Mouse (Mus musculus): ENCODE measurements around the gene Myt1l.

Gene Myt1l

DNA sequence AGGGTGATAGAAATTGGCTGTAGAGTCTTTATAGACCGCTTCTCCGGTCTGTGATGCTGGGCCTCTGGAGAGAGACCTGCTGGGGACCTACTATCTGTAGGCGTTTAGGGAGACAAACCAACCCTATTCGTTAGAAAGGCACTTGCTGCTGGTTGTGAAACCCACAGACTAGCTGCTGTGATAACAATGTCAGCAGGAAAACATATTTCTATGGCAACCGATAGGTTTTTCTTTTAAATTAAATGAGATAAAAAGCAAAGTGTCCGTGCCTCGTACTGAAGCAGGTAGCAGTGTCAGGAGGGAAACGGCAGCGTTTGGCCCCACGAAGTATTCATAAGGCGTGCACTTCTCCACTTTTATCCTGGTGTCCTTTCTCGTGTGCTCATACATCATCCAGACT is 127.5 kb downstream of the Myt1l start:
- DNase-seq (ENCODE audit: low spot score in 2 of 2), result no peak

DNA sequence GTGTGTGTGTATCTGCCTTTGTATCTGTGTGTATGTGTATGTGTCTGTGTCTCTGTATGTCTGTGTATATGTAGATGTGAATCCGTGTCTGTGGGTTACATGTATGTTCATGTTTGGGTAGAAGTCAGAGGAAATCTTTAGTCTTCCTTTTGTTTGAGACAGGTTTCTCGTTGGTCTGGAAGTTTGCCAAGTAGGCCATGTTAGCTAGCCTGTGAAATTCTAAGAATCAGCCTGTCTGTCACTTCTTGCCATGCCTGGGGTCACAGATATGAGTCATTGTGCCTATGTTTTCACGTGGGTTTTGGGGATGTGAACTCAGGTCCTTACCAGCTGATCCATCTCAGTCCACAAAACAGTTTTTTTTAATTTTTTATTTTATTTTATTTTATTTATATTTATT is 128.9 kb downstream of the Myt1l start:
- no peak for DNase-seq (ENCODE audit: low spot score in 2 of 2)

DNA sequence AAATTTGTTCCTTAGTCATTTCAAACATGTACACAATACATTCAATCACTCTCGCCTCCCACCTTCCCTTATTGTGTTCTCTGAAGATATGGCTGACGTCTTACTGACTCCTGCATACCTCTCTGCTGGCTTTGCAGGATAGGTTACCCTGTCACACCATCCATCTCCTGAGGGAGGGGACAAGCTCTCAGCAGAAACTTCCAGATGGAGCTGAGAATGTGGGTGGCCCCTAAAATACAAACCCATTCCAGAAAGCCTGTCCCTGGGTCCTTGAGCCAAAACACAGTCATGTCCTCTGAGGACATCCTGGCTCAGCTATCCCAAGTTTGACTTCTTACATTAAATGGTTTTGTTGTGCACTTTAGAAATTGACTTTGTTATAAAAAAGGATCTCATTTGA is 129.7 kb downstream of the Myt1l start:
- DNase-seq (ENCODE audit: low spot score in 2 of 2), result peak in 1 of 2 experiments; percentile 44

DNA sequence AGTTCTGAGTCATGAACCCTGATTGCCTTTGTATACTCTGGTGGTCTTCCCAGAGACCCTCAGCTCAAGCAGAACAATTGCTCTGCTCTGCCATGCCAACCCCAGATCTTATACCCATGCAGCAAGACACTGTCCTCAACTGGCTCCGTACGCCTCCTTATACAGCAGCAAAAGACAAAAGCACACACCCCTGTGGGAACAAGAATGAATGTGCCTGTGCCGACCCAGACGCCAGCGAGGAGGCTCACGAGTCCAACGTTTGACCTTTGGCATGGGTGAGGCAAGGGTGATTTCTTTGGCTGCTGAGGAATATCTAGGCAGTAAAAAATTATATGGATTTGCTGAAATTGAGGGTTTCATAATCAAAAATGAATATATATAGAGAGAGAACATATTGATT is 143.8 kb downstream of the Myt1l start:
- no peak for DNase-seq (ENCODE audit: low spot score in 2 of 2)

- peak in 1 of 2 experiments; percentile 59 for DNase-seq (ENCODE audit: low spot score in 2 of 2)
Observed at GRCm38 (mm10) chr12:29675594-29676362, 147.6 kb downstream of the Myt1l start.

DNA sequence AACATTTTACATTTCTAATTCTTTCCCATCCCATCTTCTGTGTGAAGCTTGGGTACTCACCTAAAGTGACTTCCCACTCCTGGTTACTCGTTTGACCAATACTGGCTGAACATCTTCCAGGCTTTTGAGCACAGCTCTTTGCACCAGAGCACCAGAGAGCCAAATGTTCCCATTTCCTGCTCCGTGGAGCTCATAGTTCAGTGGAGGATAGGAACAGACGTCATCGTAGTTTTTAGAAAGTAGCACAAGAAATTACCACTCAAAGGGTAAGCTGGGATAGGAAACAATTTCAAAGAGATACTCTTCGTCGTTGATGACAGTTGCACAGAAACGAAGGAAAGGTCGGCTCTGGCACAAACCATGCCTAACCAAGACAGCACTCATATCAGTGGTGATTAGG is 154.2 kb downstream of the Myt1l start:
- DNase-seq (ENCODE audit: low spot score in 2 of 2), result no peak

DNA sequence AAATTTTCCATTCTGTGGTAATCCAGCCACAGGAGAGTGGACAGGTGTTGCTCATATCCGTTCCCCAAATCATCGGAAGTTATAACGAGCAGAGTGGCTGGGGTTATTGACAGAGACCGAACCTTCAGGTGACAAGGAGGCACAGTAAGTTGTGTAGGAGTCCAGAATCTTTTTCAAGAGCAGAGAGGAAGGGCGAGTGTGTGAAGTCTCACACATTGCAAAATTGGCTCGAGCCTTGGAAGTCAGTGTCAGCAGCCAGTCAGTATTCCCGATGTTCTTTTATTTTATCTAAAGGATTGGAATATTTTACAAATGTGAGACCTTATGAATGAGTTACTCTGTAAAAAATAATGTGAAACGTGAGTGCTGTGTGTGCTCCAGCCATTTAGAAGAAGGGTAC is 154.8 kb downstream of the Myt1l start:
- DNase-seq (ENCODE audit: low spot score in 2 of 2), result no peak

DNA sequence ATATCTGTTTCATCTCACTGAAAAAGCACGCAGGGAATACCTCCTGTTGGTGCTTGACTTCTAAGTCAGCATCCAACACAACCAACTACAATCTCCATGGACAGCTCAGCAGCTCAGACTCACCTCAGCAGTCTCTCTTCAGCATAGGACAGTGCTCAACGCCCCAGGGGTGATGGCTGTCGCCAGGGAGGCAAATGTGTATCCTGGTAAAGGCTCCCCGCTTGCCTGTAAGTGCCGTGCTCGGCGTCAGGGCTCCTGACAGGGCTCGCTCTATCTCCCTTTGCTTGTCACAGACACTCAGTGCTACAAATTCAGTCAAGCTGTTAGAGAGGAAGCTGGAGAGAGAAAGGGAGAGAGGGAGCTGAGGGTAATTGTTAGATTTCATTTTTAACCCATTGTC is 158.1 kb downstream of the Myt1l start:
- no peak for DNase-seq (ENCODE audit: low spot score in 2 of 2)

- DNase-seq (ENCODE audit: low spot score in 2 of 2), result no peak
Observed at GRCm38 (mm10) chr12:29691566-29691965, 163.4 kb downstream of the Myt1l start.

GRCm38 (mm10) chr12:29695194-29695593 is 167.0 kb downstream of the Myt1l start:
- DNase-seq (ENCODE audit: low spot score in 2 of 2), result peak; percentile 87 to 92

GRCm38 (mm10) chr12:29697526-29698500 is 169.6 kb downstream of the Myt1l start:
- peak; percentile 66 to 80 for DNase-seq (ENCODE audit: low spot score in 2 of 2)

DNA sequence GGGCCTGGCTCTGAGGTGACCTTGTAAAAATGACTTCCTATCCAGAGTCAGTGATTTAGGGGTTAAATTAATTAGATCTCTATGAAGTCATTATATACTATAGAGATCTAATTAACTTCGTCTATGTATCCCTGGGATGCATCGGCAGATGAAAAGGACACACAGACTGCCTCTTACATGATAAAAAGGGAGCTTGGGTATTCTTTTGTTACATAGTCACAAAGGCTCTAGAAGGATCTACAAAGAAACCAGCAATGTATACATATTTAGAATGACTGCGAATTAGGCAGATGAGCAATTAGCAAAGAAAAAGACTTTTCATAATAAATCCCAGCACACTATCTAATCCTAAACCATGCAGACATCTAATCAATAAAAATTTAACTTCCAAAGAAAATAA is 170.4 kb downstream of the Myt1l start:
- no peak for DNase-seq (ENCODE audit: low spot score in 2 of 2)

DNA sequence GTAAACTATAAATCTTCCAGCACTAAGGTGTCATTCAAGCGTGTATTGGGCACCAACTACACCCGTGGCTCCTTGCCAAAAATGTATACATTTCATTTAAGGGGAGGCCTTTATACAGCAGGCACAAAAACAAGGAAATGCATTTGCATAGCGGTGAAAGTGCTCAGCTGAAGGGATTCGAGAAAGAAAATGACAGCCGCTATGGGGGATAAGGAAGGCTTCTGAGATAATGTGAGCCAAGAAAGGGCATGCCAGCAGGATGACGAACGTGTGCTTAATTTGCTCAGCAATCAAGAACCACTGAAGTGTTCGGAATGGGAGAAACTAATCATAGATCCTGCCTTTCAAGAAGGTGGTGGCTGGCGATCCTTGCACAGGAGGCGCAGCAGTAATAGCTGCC is 170.8 kb downstream of the Myt1l start:
- DNase-seq (ENCODE audit: low spot score in 2 of 2), result no peak

DNA sequence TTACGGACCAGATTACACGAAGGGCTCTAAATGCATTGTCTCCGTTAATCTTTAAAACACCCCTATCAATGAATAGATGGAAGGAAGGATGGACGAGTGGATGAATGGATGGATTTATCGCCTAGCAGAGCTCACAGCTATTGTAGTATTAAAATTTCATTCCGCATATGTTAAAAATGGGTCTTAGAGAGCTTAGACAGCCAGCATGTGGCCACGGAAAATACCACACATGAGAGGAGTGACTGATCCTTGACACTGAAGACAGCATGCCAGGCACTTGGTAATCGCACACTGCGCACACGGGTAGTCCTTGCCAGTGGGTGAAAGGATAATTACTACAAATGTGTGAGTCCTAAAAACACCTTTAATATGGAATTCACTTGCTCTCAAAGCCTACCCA is 171.2 kb downstream of the Myt1l start:
- DNase-seq (ENCODE audit: low spot score in 2 of 2), result no peak

- no peak for DNase-seq (ENCODE audit: low spot score in 2 of 2)
Observed at GRCm38 (mm10) chr12:29700026-29700425, 171.8 kb downstream of the Myt1l start.

- DNase-seq (ENCODE audit: low spot score in 2 of 2), result no peak
Observed at GRCm38 (mm10) chr12:29701076-29701475, 172.9 kb downstream of the Myt1l start.

GRCm38 (mm10) chr12:29701731-29702316 is 173.6 kb downstream of the Myt1l start:
- DNase-seq (ENCODE audit: low spot score in 2 of 2), result no peak

GRCm38 (mm10) chr12:29702626-29703025 is 174.4 kb downstream of the Myt1l start:
- DNase-seq (ENCODE audit: low spot score in 2 of 2), result peak; percentile 36 to 62

DNA sequence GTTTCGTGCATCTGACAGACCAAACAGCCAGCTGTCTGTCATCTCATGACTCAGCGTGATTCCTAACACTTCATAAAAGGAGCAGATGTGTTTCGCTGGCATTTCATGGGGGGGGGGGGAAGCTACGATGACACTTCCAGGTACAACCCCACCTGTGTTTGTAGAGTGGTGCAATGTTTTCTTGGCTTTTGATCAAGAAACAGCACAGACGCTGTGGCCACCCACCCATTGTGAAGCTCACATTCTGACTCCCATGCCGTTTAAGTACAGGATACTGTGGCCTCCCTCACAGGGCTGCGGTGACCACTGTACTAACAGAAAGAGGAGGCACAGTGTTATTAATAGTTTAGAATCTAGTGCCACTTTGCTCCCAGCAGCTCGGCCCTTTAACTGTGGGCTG is 175.4 kb downstream of the Myt1l start:
- no peak for DNase-seq (ENCODE audit: low spot score in 2 of 2)

GRCm38 (mm10) chr12:29707094-29707493 is 178.9 kb downstream of the Myt1l start:
- peak in 1 of 2 experiments; percentile 32 for DNase-seq (ENCODE audit: low spot score in 2 of 2)

GRCm38 (mm10) chr12:29708166-29708565 is 180.0 kb downstream of the Myt1l start:
- DNase-seq (ENCODE audit: low spot score in 2 of 2), result peak; percentile 37 to 61

Measured in right cerebral cortex, postnatal 36 days (tissue).